Mouse (Mus musculus) liver, postnatal 0 days (tissue): ENCODE data around the gene Gm20388. TPM values are rescaled to one million over a fixed set of nuclear protein-coding genes. Genes with fewer than 3 reads are reported as not detected.

Source experiments
- ATAC-seq: fragments of 200-750 bp; cut with Nextera tagmentation; 2 replicates; pipeline ENCODE4 v1.8.0; 2017; ENCODE audit warnings: mild to moderate bottlenecking, moderate library complexity
- DNase-seq: peaks from one replicate; pipeline ENCODE4 v3.0.0-alpha.2; 2016
- H3K27ac ChIP-seq: fragments of 300-500 bp; sonication (generic); 2 replicates; pipeline ENCODE4 v1.5.1; 2014; ENCODE audit warnings: antibody characterized with exemption, moderate library complexity, mild to moderate bottlenecking, low read depth
- H3K27me3 ChIP-seq: fragments of 300-500 bp; sonication (generic); 2 replicates; pipeline ENCODE4 v1.6.1; 2014; ENCODE audit warnings: low read length, control low read depth, mixed read lengths; ENCODE audit not compliant: insufficient read depth
- H3K36me3 ChIP-seq: fragments of 300-500 bp; sonication (generic); replicated peaks from 2 replicates; pipeline ENCODE4 v1.6.1; 2014; ENCODE audit warnings: mild to moderate bottlenecking, control low read depth, low read length, moderate library complexity, mixed read lengths; ENCODE audit not compliant: insufficient read depth
- H3K4me1 ChIP-seq: fragments of 300-500 bp; sonication (generic); 2 replicates; pipeline ENCODE4 v1.6.1; 2014; ENCODE audit warnings: antibody characterized with exemption, mild to moderate bottlenecking, control low read depth; ENCODE audit not compliant: insufficient read depth
- H3K4me2 ChIP-seq: fragments of 300-500 bp; sonication (generic); 2 replicates; pipeline ENCODE4 v1.6.1; 2014; ENCODE audit warnings: low read depth, mild to moderate bottlenecking, low read length, moderate library complexity, mixed read lengths
- H3K4me3 ChIP-seq: fragments of 300-500 bp; sonication (generic); 2 replicates; pipeline ENCODE4 v1.5.1; 2014; ENCODE audit warnings: low read depth, low read length
- H3K9ac ChIP-seq: fragments of 300-500 bp; sonication (generic); replicated peaks from 2 replicates; pipeline ENCODE4 v1.6.1; 2014; ENCODE audit warnings: mild to moderate bottlenecking, moderate library complexity
- H3K9me3 ChIP-seq: fragments of 300-500 bp; sonication (generic); 2 replicates; pipeline ENCODE4 v1.6.1; 2016; ENCODE audit warnings: mild to moderate bottlenecking, control low read depth, low read length, mixed read lengths
- CTCF ChIP-seq: sonication (generic); IDR thresholded peaks from 2 replicates; pipeline ENCODE4 v1.5.1; 2016; ENCODE audit warnings: antibody characterized with exemption, low read depth
- EP300 ChIP-seq: IDR thresholded peaks from 2 replicates; pipeline ENCODE4 v1.6.1; 2016; ENCODE audit warnings: antibody characterized with exemption, low read depth, mild to moderate bottlenecking
- WGBS: fragments of 180-500 bp; shearing (Covaris S2); extraction: QIAGEN DNeasy Blood & Tissue Kit; methylation state at CpG from one replicate; pipeline ENCODE4 v1.1.7; 2014; ENCODE audit not compliant: insufficient replicate concordance; 5-methylcytosine and 5-hydroxymethylcytosine counted together
- polyA plus RNA-seq: library from polyadenylated mRNA; unstranded; fragments of >200 nt; fragmentation: Nextera tagmentation; extraction: Ambion mirVana; gene quantifications from 2 replicates; pipeline ENCODE4 v1.2.1, GENCODE M21; 2015

Gene Gm20388
- polyA plus RNA-seq, 1 experiment from 2014 or later, result not detected

DNA sequence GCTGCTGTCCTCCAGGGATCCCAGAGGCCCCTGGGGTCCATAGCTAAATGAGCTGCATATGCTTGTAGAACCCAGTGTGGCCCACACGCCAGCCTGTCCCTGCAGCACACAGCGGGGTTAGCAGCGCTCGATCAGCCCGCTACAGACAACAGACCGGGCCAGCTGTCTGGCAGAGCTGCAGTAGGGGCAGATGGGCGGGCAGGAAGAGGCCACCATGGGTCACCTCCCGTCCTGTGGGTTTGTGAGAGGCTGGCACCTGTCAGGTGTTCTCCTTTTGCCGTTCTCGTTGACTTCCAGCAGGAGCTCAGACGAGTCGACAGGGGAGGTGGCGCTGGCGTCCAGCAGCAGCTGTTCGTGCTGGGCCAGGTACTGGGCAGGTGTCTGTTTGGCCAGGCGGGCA lies 2728.0 kb downstream of the Gm20388 start:
- H3K4me2 ChIP-seq, result no peak overlapping the region
- no peak overlapping the region for H3K9ac ChIP-seq
- H3K36me3 ChIP-seq, result peaks cover 11% of the 10 kb centered on the region
- WGBS, result 79% methylated on average over 16 of the region's 16 CpGs
- H3K4me3 ChIP-seq, result no peak overlapping the region
- H3K4me1 ChIP-seq, result peaks cover 12% of the 10 kb centered on the region
- no peaks in the 10 kb centered on the region for H3K27me3 ChIP-seq
- no peaks in the 10 kb centered on the region for H3K9me3 ChIP-seq
- no peak overlapping the region for H3K27ac ChIP-seq
- TF ChIP-seq EP300 (no peak), CTCF (no peak)
- no peak for ATAC-seq
- no peak for DNase-seq

DNA sequence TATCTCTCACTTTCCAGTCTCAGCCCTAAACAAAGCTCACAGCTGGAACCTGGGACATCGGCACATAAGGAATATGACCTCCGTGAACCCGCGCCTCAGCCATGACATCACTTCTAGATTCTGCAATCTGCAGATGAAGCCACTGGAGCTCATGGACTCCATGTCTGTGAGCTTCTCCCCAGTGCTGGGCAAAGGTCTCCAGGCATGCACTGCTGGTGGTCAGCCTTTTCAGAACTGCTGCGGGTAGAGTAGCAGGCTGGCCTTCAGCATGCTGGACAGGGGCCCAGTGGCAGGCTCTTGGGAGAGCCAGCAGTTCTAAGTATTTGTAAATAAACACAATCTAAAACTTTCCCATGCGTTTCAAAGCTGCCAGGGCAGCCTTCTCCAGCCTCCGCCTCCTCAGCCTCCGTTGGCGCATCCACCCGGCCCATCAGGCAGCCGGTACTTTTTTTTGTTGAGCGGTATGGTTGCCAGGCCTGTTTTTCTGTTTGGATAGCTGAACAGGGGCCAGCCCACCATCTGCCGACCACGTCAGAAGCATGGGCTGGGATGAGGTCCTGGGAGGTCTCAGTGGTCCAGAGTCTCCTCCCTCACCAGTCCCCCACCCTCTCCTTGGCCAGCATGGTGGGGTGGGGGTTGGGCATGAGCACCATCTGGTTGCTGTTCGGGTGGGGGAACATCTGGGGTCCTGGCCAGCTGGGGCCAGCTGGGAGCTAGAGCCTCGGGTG lies 2729.0 kb downstream of the Gm20388 start:
- ATAC-seq, result peak; percentile 35; the same call in 1 of the 2 replicates
- no peak for DNase-seq
- Histone ChIP-seq H3K9ac (no peak overlapping the region), H3K27ac (no peak overlapping the region), H3K27me3 (no peaks in the 10 kb centered on the region), H3K4me2 (no peak overlapping the region), H3K36me3 (peaks cover 5% of the 10 kb centered on the region), H3K4me1 (peaks cover 12% of the 10 kb centered on the region), H3K4me3 (no peak overlapping the region), H3K9me3 (no peaks in the 10 kb centered on the region)
- WGBS, result 65% methylated on average over 16 of the region's 16 CpGs
- TF ChIP-seq EP300 (no peak), CTCF (no peak)

DNA sequence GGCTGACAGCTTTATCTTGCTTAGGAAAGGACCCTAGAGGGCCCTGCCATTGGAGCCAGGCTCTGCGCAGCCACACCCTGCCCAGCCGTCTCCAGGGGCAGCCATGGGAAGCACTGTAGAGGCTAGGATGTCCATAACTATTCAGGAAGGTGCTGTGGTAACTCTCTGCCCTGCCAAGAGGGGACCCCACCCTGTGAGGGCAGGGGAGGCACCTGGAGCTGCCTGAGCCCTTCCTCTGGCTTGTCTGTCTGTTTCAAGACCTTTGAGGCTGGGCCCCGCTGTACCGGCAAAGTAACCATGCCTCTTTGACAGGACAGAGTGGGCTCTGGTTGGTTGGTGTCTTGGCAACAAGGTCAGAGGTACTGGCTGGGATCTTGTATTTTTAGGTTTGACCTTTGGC lies 2730.2 kb downstream of the Gm20388 start:
- Histone ChIP-seq H3K9me3 (no peaks in the 10 kb centered on the region), H3K27me3 (no peaks in the 10 kb centered on the region), H3K4me3 (no peak overlapping the region), H3K4me2 (no peak overlapping the region), H3K9ac (no peak overlapping the region), H3K36me3 (peaks cover 3% of the 10 kb centered on the region), H3K27ac (no peak overlapping the region), H3K4me1 (peaks cover 9% of the 10 kb centered on the region; the same call in 1 of the 2 replicates)
- TF ChIP-seq CTCF (no peak), EP300 (no peak)
- 84% methylated on average over 4 of the region's 4 CpGs for WGBS
- DNase-seq, result no peak
- ATAC-seq, result no peak

- Histone ChIP-seq H3K36me3 (peaks cover 4% of the 10 kb centered on the region), H3K9ac (no peak overlapping the region), H3K27me3 (no peaks in the 10 kb centered on the region), H3K4me3 (no peak overlapping the region), H3K4me1 (peaks cover 7% of the 10 kb centered on the region; the same call in 1 of the 2 replicates), H3K4me2 (no peak overlapping the region), H3K27ac (no peak overlapping the region), H3K9me3 (no peaks in the 10 kb centered on the region)
- DNase-seq (no peak), ATAC-seq (no peak)
- TF ChIP-seq EP300 (no peak), CTCF (no peak)
- WGBS, result 84% methylated on average over 15 of the region's 15 CpGs
Observed at GRCm38 (mm10) chr8:122641406-122641805, 2730.8 kb downstream of the Gm20388 start.

GRCm38 (mm10) chr8:122642071-122642470 lies 2731.4 kb downstream of the Gm20388 start:
- 66% methylated on average over 9 of the region's 9 CpGs for WGBS
- Histone ChIP-seq H3K27me3 (no peaks in the 10 kb centered on the region), H3K4me1 (0 out of 2 replicates have a peak, but pooled peaks cover under 1% of the 10 kb centered on the region), H3K9me3 (no peaks in the 10 kb centered on the region), H3K36me3 (peaks cover 7% of the 10 kb centered on the region), H3K4me2 (no peak overlapping the region), H3K4me3 (no peak overlapping the region), H3K27ac (no peak overlapping the region), H3K9ac (no peak overlapping the region)
- TF ChIP-seq CTCF (no peak), EP300 (no peak)
- no peak for DNase-seq
- ATAC-seq, result no peak

GRCm38 (mm10) chr8:122644175-122644954 lies 2733.7 kb downstream of the Gm20388 start:
- Histone ChIP-seq H3K9me3 (no peaks in the 10 kb centered on the region), H3K27me3 (no peaks in the 10 kb centered on the region), H3K4me1 (no peaks in the 10 kb centered on the region), H3K36me3 (peaks cover 9% of the 10 kb centered on the region), H3K4me2 (no peak overlapping the region), H3K9ac (no peak overlapping the region), H3K4me3 (no peak overlapping the region), H3K27ac (no peak overlapping the region)
- WGBS, result 65% methylated on average over 6 of the region's 6 CpGs
- TF ChIP-seq EP300 (no peak), CTCF (no peak)
- ATAC-seq (no peak), DNase-seq (no peak)
